Mouse (Mus musculus) MEL (cell line): ENCODE measurements around the gene Ckap5. TPM values are rescaled to one million over a fixed set of nuclear protein-coding genes. Genes with fewer than 3 reads are reported as not detected.
A peak's percentile ranks its signal among the peaks of the same experiment; 100 is the strongest.

Experiments used
- DNase-seq: peaks from one replicate; pipeline ENCODE4 v3.0.0; 2011; ENCODE audit warnings: low read depth, low spot score
- H3K27ac ChIP-seq: 2 replicates; pipeline ENCODE4 v1.5.1; 2012; ENCODE audit warnings: low read depth, mild to moderate bottlenecking, control low read depth, low read length, moderate library complexity; ENCODE audit not compliant: control insufficient read depth
- H3K27me3 ChIP-seq, 2 experiments: fragments of 150-350 bp in 1 of 2; sonication (generic) in 1 of 2; 2 replicates each; pipeline ENCODE4 v1.6.1; 2012; ENCODE audit warnings: low read length in 2 of 2, mild to moderate bottlenecking in 2 of 2, improper control_type of control experiment in 1 of 2, moderate library complexity in 1 of 2; ENCODE audit not compliant: insufficient read depth in 2 of 2, control insufficient read depth in 1 of 2
- H3K36me3 ChIP-seq, 2 experiments: 2 replicates each; pipeline ENCODE4 v1.6.1; 2012 to 2014; ENCODE audit warnings: low read length in 2 of 2, improper control_type of control experiment in 1 of 2, inconsistent platforms in 1 of 2, mild to moderate bottlenecking in 1 of 2; ENCODE audit not compliant: insufficient read depth in 2 of 2, control insufficient read depth in 1 of 2
- H3K4me1 ChIP-seq, 2 experiments: fragments of 150-350 bp in 1 of 2; sonication (generic) in 1 of 2; 2 replicates each; pipeline ENCODE4 v1.6.1; 2012; ENCODE audit warnings: low read length in 2 of 2, improper control_type of control experiment in 1 of 2, mild to moderate bottlenecking in 1 of 2; ENCODE audit not compliant: insufficient read depth in 2 of 2, control insufficient read depth in 1 of 2
- H3K4me3 ChIP-seq, 2 experiments: fragments of 150-350 bp in 1 of 2; sonication (generic) in 1 of 2; 2 replicates each; pipeline ENCODE4 v1.5.1; 2012; ENCODE audit warnings: low read depth in 2 of 2, low read length in 2 of 2, mild to moderate bottlenecking in 2 of 2, moderate library complexity in 2 of 2, control low read depth in 1 of 2, improper control_type of control experiment in 1 of 2; ENCODE audit not compliant: control insufficient read depth in 1 of 2, insufficient read depth in 1 of 2
- H3K79me2 ChIP-seq: 2 replicates; pipeline ENCODE4 v1.6.1; 2012; ENCODE audit warnings: mild to moderate bottlenecking, low read length, moderate library complexity; ENCODE audit not compliant: control insufficient read depth, poor library complexity, insufficient read depth
- H3K9ac ChIP-seq: 2 replicates; pipeline ENCODE4 v1.6.1; 2012; ENCODE audit warnings: low read depth, mild to moderate bottlenecking, control low read depth, low read length, moderate library complexity; ENCODE audit not compliant: control insufficient read depth, poor library complexity, severe bottlenecking
- H3K9me3 ChIP-seq: fragments of 150-350 bp; sonication (generic); replicated peaks from 2 replicates; pipeline ENCODE4 v1.6.1; 2012; ENCODE audit warnings: mild to moderate bottlenecking, low read length, improper control_type of control experiment, moderate library complexity; ENCODE audit not compliant: insufficient read depth
- BHLHE40 ChIP-seq: IDR thresholded peaks from 2 replicates; pipeline ENCODE4 v1.6.1; 2012; ENCODE audit warnings: low read depth, mild to moderate bottlenecking, inconsistent platforms, low read length, improper control_type of control experiment, borderline replicate concordance
- CHD1 ChIP-seq: IDR thresholded peaks from 2 replicates; pipeline ENCODE4 v1.6.1; 2012; ENCODE audit warnings: low read depth, mild to moderate bottlenecking, inconsistent platforms, low read length, improper control_type of control experiment
- CHD2 ChIP-seq: IDR thresholded peaks from 2 replicates; pipeline ENCODE4 v1.6.1; 2011; ENCODE audit warnings: low read length, improper control_type of control experiment
- CTCF ChIP-seq, 3 experiments: IDR thresholded peaks in 2 of 3; conservative IDR thresholded peaks in 1 of 3; 2 replicates each; pipeline ENCODE4 v1.5.1; 2011 to 2012; ENCODE audit warnings: low read length in 3 of 3, low read depth in 2 of 3, mild to moderate bottlenecking in 2 of 3, improper control_type of control experiment in 1 of 3, inconsistent platforms in 1 of 3, mixed read lengths in 1 of 3, moderate library complexity in 1 of 3; ENCODE audit not compliant: control insufficient read depth in 1 of 3, insufficient read depth in 1 of 3, poor library complexity in 1 of 3, severe bottlenecking in 1 of 3
- E2F4 ChIP-seq: IDR thresholded peaks from 2 replicates; pipeline ENCODE4 v1.6.1; 2011; ENCODE audit warnings: low read depth, low read length, improper control_type of control experiment, borderline replicate concordance
- EP300 ChIP-seq, 2 experiments: IDR thresholded peaks; 2 replicates each; pipeline ENCODE4 v1.6.1; 2011; ENCODE audit warnings: improper control_type of control experiment in 2 of 2, low read length in 2 of 2, low read depth in 1 of 2, mild to moderate bottlenecking in 1 of 2
- ETS1 ChIP-seq: IDR thresholded peaks from 2 replicates; pipeline ENCODE4 v1.6.1; 2012; ENCODE audit warnings: low read depth, mild to moderate bottlenecking, inconsistent platforms, low read length, improper control_type of control experiment, moderate library complexity
- GABPA ChIP-seq: IDR thresholded peaks from 2 replicates; pipeline ENCODE4 v1.6.1; 2012; ENCODE audit warnings: low read depth, mild to moderate bottlenecking, inconsistent platforms, low read length, improper control_type of control experiment, moderate library complexity
- HCFC1 ChIP-seq: IDR thresholded peaks from 2 replicates; pipeline ENCODE4 v1.6.1; 2012; ENCODE audit warnings: low read depth, mild to moderate bottlenecking, inconsistent platforms, low read length, improper control_type of control experiment, moderate library complexity
- MAFK ChIP-seq: IDR thresholded peaks from 2 replicates; pipeline ENCODE4 v1.6.1; 2011; ENCODE audit warnings: low read depth, mild to moderate bottlenecking, low read length, improper control_type of control experiment, borderline replicate concordance
- MAX ChIP-seq: IDR thresholded peaks from 2 replicates; pipeline ENCODE4 v1.6.1; 2011; ENCODE audit warnings: low read length, improper control_type of control experiment
- MAZ ChIP-seq: IDR thresholded peaks from 2 replicates; pipeline ENCODE4 v1.6.1; 2012; ENCODE audit warnings: low read depth, mild to moderate bottlenecking, inconsistent platforms, low read length, improper control_type of control experiment
- MYB ChIP-seq: IDR thresholded peaks from 2 replicates; pipeline ENCODE4 v1.6.1; 2011; ENCODE audit warnings: mild to moderate bottlenecking, low read depth, low read length, improper control_type of control experiment
- MYC ChIP-seq: IDR thresholded peaks from 2 replicates; pipeline ENCODE4 v1.6.1; 2011; ENCODE audit warnings: low read depth, mild to moderate bottlenecking, low read length, improper control_type of control experiment, moderate library complexity
- NELFE ChIP-seq: IDR thresholded peaks from 2 replicates; pipeline ENCODE4 v1.6.1; 2011; ENCODE audit warnings: low read depth, low read length, improper control_type of control experiment
- NRF1 ChIP-seq: IDR thresholded peaks from 2 replicates; pipeline ENCODE4 v1.6.1; 2014; ENCODE audit warnings: low read depth, mild to moderate bottlenecking, inconsistent platforms, low read length, improper control_type of control experiment, moderate library complexity; ENCODE audit not compliant: poor library complexity, insufficient read depth, severe bottlenecking
- POLR2AphosphoS2 ChIP-seq: IDR thresholded peaks from 2 replicates; pipeline ENCODE4 v1.6.1; 2011; ENCODE audit warnings: low read length, improper control_type of control experiment
- POLR2AphosphoS5 ChIP-seq: IDR thresholded peaks from 2 replicates; pipeline ENCODE4 v1.6.1; 2012; ENCODE audit warnings: low read depth, borderline replicate concordance, mild to moderate bottlenecking, inconsistent platforms, low read length, moderate library complexity, mixed read lengths
- RCOR1 ChIP-seq: IDR thresholded peaks from 2 replicates; pipeline ENCODE4 v1.6.1; 2012; ENCODE audit warnings: low read depth, mild to moderate bottlenecking, inconsistent platforms, low read length, improper control_type of control experiment
- SIN3A ChIP-seq: IDR thresholded peaks from 2 replicates; pipeline ENCODE4 v1.6.1; 2012; ENCODE audit warnings: low read length, improper control_type of control experiment, inconsistent platforms
- SMC3 ChIP-seq: IDR thresholded peaks from 2 replicates; pipeline ENCODE4 v1.6.1; 2011; ENCODE audit warnings: low read depth, low read length, improper control_type of control experiment
- TAL1 ChIP-seq: IDR thresholded peaks from 2 replicates; pipeline ENCODE4 v1.6.1; 2012; ENCODE audit warnings: mild to moderate bottlenecking, inconsistent platforms, low read length, moderate library complexity, mixed read lengths
- TBP ChIP-seq: IDR thresholded peaks from 2 replicates; pipeline ENCODE4 v1.8.0; 2011; ENCODE audit warnings: low read depth, low read length, improper control_type of control experiment
- TCF12 ChIP-seq: IDR thresholded peaks from 2 replicates; pipeline ENCODE4 v1.6.1; 2014; ENCODE audit warnings: low read depth, mild to moderate bottlenecking, inconsistent platforms, low read length, improper control_type of control experiment, moderate library complexity
- UBTF ChIP-seq: IDR thresholded peaks from 2 replicates; pipeline ENCODE4 v1.6.1; 2012; ENCODE audit warnings: low read depth, mild to moderate bottlenecking, inconsistent platforms, low read length, improper control_type of control experiment, moderate library complexity, borderline replicate concordance; ENCODE audit not compliant: insufficient read depth
- ZC3H11A ChIP-seq: IDR thresholded peaks from 2 replicates; pipeline ENCODE4 v1.6.1; 2012; ENCODE audit warnings: low read depth, mild to moderate bottlenecking, inconsistent platforms, low read length, improper control_type of control experiment
- ZKSCAN1 ChIP-seq: IDR thresholded peaks from 2 replicates; pipeline ENCODE4 v1.6.1; 2012; ENCODE audit warnings: low read depth, mild to moderate bottlenecking, inconsistent platforms, low read length, improper control_type of control experiment, moderate library complexity
- ZMIZ1 ChIP-seq: IDR thresholded peaks from 2 replicates; pipeline ENCODE4 v1.6.1; 2012; ENCODE audit warnings: low read depth, mild to moderate bottlenecking, inconsistent platforms, low read length, improper control_type of control experiment, moderate library complexity
- ZNF384 ChIP-seq: IDR thresholded peaks from 2 replicates; pipeline ENCODE4 v1.6.1; 2012; ENCODE audit warnings: low read depth, mild to moderate bottlenecking, inconsistent platforms, low read length, improper control_type of control experiment
- polyA plus RNA-seq, 2 experiments: library from polyadenylated mRNA; stranded (reverse) in 1 of 2; unstranded in 1 of 2; fragments of >175 nt in 1 of 2; fragments of >200 nt in 1 of 2; gene quantifications; 2 replicates each; pipeline versions ENCODE4 v1.2.1 to v1.2.4; 2012; ENCODE audit warnings: low replicate concordance in 2 of 2, low read depth in 1 of 2; ENCODE audit not compliant: insufficient read length in 2 of 2, insufficient read depth in 1 of 2, missing spikeins in 1 of 2
- total RNA-seq: library from RNA; depleted of rRNA; stranded (reverse); fragments of 300-350 nt; gene quantifications from 2 replicates; pipeline ENCODE4 v1.2.3, GENCODE M21; 2012

Gene Ckap5
- total and polyA plus RNA-seq, 3 experiments: 44.0 to 57.1 (median 45.3) TPM

- H3K27me3 ChIP-seq: no peaks in the 10 kb centered on the region
- peaks cover 0 to 4% of the 10 kb centered on the region in 2 experiments for H3K36me3 ChIP-seq
- H3K4me1 ChIP-seq: peaks cover 0 to 5% of the 10 kb centered on the region in 2 experiments; a peak in 2 of 4 replicates
- peak overlapping the region; percentile 41 for H3K27ac ChIP-seq
- TF ChIP-seq BHLHE40 (no peak), ETS1 (no peak)
- DNase-seq: no peak
- H3K79me2 ChIP-seq: peaks cover 26% of the 10 kb centered on the region
- H3K9ac ChIP-seq: peak overlapping the region; percentile 92
- H3K9me3 ChIP-seq: no peaks in the 10 kb centered on the region
- peak overlapping the region; percentile 89 to 94 for H3K4me3 ChIP-seq
Observed at GRCm38 (mm10) chr2:91649152-91649551, 122.6 kb downstream of the Ckap5 start.

- peaks cover 26% of the 10 kb centered on the region for H3K79me2 ChIP-seq
- H3K9ac ChIP-seq: peak within 1 kb of the TSS; percentile 92
- H3K9me3 ChIP-seq: no peaks in the 10 kb centered on the region
- H3K27me3 ChIP-seq: no peaks in the 10 kb centered on the region
- H3K27ac ChIP-seq: peak within 1 kb of the TSS; percentile 90
- H3K4me3 ChIP-seq: peak within 1 kb of the TSS; percentile 89 to 94
- peaks cover 0 to 4% of the 10 kb centered on the region in 2 experiments; a peak in 3 of 4 replicates for H3K36me3 ChIP-seq
- peaks cover 0 to 5% of the 10 kb centered on the region in 2 experiments; a peak in 2 of 4 replicates for H3K4me1 ChIP-seq
- peak; percentile 100 for DNase-seq
- TF ChIP-seq TAL1 (no peak), ZKSCAN1 (no peak), ZC3H11A (no peak), POLR2AphosphoS5 (no peak), POLR2AphosphoS2 (peak; percentile 83; the same call in 1 of the 2 replicates), ZMIZ1 (peak; percentile 81; the same call in 1 of the 2 replicates), TBP (peak; percentile 82), CHD2 (no peak), SMC3 (no peak), BHLHE40 (peak; percentile 89), EP300 (IDR thresholded peaks at IDR 0.05; ENCODE audit: low read depth in 1 of 2, low read length in 2 of 2) (peak in 1 of 2 experiments; percentile 58; a peak in 1 of 4 replicates), NELFE (peak; percentile 80), NRF1 (0 out of 2 replicates have a peak, but pooled peaks have one; percentile 11), GABPA (no peak), RCOR1 (peak; percentile 50; the same call in 1 of the 2 replicates), MAZ (peak; percentile 89; the same call in 1 of the 2 replicates), ETS1 (peak; percentile 73; the same call in 1 of the 2 replicates), MAX (peak; percentile 83), MYC (peak; percentile 90), HCFC1 (peak; percentile 96), UBTF (no peak), ZNF384 (0 out of 2 replicates have a peak, but pooled peaks have one; percentile 25), MYB (0 out of 2 replicates have a peak, but pooled peaks have one; percentile 32), E2F4 (peak; percentile 29; the same call in 1 of the 2 replicates), TCF12 (peak; percentile 25; the same call in 1 of the 2 replicates), SIN3A (peak; percentile 98), CTCF (IDR thresholded peaks at IDR 0.05 in 2 of 3, conservative IDR thresholded peaks at IDR 0.05 in 1 of 3; ENCODE audit: control insufficient read depth in 1 of 3, insufficient read depth in 1 of 3, low read depth in 2 of 3, low read length in 3 of 3, poor library complexity in 1 of 3, severe bottlenecking in 1 of 3) (no peak), MAFK (no peak), CHD1 (no peak)
Observed at GRCm38 (mm10) chr2:91649553-91650359, 123.2 kb downstream of the Ckap5 start, which contains the start of the genes Zfp408 and Arhgap1. Zfp408 (minus strand) TSS chr2:91649791. Arhgap1 (plus strand) TSS chr2:91649860.
